Mouse (Mus musculus): Measurements from ENCODE around the gene Trim69. TPM values are rescaled to one million over a fixed set of nuclear protein-coding genes. Genes with fewer than 3 reads are reported as not detected.

Trim69 gene
- polyA plus RNA-seq, 3 experiments from 2014 or later: 0.26 to 0.33 TPM; not detected in 1

DNA sequence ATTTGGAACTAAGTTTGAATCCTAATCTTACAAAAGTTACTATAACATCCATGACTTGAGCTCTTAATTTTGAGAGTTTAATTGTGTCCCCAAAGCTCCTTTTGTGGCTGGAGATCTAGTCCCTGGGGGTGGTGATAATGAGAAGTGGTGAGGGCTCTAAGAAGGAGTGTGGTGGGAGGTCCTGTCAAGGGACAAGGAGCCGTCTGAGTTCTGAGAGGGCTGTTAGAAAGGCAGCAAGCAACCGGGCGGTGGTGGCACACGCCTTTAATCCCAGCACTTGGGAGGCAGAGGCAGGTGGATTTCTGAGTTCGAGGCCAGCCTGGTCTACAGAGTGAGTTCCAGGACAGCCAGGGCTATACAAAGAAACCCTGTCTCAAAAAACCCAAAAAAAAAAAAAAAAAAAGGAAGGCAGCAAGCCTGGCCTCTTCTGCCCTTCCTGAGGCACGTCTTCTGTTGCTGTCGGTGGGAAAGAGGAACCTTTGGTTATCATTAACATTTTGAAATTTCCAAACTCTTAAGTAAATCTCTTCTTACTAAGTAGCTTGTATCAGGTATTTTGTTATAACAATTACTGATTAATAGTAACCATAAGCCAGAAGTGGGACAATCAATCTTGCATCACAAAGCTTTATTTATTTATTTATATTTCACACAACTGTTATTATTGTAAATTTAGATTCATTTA is 6.7 kb upstream of the Trim69 start:
- no peak for ATAC-seq

DNA sequence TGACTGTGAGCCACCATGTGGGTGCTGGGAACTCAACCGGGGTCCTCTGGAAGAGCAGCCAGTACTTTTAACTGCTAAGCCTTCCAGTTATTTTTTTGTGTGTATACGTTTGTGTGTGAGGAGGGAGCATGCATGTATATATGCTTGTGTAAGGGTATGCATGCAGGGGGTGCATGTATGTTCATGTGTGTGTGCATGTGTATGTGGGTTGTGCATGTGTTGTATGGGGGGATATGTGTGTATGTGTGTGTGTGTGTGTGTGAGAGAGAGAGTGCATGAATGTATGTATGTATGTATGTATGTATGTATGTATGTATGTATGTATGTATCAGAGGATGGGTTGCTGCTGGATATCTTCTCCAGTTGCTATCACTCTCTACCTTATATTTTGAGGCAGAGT is 6.0 kb upstream of the Trim69 start:
- ATAC-seq: no peak

DNA sequence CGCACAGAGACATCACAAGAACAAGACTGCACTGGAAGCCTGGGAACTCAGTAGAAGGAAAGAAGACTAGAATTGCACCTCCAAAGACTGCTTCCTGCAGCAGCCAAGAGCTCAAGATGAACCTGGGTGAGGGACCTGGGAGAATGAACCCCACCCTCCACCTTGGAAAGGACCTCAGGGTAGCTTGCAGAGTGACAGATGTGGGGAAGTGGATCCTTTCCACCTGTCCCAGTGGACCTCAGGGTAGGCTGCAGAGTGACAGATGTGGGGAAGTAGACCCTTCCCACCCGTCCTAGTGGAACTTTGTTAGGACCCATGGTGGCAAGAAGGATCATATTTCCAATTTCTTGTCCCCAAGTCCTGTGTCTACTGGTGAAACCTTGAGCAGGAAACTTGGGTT is 5.2 kb upstream of the Trim69 start:
- ATAC-seq: peak; percentile 4

DNA sequence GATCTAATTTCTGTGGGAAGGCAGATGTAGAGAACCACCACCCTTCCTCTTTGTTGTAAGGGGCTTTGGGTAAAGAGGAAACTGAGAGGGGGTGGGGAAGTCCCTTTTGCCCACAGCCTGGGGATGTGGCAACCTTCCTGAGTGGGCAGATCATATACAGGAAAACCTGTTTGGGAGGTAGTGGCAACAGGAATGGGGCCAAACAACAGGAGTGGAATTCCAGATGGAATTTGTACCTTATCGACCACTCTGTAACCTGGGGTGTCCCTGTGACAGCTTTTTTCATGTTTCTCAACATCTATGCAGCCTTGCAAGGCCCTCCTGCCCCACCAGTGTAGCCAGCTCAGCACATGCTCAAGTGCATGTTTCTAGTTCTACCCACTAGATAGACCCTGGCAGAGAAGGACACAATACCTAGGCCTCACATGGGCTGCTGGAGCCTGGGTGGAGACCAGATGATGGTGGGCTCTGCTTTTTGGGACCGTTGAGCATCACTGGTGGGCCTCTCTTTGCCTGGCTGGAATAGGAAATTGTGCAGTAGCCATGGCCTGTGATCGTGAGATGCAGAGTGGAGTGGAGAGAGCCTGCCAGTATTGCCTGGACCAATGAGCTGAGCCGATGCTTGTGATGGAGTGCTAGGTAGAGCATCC is 4.3 kb upstream of the Trim69 start:
- peak; percentile 20 for ATAC-seq

DNA sequence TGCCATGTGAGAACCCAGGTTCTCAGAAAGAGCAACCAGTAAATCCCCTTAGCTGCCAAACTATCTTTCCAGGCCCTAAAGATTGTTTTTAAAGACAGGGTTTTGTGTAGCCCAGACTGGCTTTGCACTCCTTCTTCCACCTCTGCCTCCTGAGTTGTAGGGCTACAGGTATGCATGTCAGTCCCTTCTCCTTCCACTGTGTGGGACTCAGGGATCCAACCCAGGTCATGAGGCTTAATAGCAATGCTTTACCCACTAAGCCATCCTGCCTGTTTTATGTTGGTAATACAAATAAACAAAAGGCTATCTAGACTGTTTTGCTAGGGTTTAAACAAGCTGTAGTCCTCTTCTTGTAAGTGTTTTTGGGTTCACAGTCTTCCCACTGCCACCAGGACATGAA is 2.9 kb upstream of the Trim69 start:
- ATAC-seq: no peak

DNA sequence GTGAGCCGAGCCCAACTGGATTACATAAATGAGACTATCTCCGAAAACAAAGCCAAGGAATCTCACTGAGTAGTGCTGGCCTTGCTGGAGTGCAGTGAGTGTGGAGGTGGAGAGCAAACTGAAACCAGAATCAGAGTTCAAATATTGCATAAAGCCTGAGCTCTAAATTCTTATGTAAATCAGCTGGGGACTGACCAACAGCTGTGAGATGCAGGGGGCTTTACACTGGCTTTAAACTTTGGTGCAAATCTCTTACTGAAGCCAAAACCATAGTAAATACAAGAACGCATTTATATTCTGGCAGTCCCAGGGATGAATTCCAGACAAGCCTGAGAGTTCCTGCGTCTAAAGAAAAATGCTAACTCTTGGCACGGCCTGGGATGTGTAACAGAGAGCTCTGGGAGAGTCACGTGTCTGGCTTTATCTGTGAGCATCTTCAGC is 2.1 kb upstream of the Trim69 start:
- ATAC-seq: no peak

DNA sequence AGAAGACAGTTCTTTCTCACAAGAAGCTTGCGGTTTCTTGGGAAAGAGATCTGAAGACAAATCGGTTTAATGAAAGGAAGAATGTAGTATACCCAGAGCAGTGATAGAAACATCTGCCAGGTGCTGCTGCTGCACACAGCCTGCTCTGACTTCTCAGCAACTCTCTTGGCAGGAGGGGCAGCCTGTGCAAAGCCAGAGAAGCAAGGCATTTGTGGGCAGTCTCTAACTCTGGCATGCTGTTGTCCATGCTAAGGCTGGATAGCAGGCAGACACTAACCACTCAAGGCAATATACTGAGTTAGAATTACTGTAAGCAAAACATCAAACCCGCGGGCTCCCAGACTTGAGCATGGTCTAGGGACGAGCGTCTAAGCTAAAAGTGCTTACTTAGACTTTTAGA is 833 bp upstream of the Trim69 start:
- ATAC-seq: no peak

DNA sequence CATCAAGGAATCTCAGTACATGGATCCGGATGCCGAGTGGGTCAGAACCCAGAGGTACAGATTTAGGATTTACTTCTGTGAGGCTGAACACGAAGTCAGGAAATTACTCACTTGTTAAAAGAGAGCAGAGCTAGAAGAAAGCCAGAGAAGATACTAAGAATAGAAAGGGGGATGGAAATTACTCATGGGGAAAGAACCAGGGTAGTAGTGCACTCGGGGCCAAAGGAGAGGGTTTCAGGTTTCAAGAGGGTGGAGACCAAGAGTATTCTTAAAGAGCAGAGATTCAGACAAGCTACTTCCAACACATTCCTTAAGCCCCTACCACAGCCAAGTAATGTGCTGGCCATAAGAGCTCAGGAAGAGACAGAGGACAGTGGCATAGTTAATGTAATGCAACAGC is 1.0 kb downstream of the Trim69 start:
- peak; percentile 21 for ATAC-seq

DNA sequence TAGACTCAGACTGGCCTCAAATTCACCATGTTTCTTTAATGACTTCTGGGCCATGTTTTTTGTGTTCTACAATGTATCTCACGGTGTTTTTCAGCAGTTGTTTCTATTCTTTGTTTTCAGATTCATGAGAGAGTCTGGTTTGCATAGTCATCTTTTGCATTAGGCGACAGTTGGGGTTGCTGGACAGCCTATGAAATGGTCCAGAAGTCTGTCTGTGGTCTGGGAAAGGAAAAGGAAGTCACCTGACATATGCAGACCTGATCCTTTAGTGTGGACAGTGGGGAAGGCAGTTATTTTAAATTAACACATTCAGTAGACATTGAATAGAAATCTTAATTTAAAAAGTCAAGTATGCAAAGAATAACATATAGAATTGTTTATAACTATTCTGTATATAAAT is 2.0 kb downstream of the Trim69 start:
- no peak for ATAC-seq

DNA sequence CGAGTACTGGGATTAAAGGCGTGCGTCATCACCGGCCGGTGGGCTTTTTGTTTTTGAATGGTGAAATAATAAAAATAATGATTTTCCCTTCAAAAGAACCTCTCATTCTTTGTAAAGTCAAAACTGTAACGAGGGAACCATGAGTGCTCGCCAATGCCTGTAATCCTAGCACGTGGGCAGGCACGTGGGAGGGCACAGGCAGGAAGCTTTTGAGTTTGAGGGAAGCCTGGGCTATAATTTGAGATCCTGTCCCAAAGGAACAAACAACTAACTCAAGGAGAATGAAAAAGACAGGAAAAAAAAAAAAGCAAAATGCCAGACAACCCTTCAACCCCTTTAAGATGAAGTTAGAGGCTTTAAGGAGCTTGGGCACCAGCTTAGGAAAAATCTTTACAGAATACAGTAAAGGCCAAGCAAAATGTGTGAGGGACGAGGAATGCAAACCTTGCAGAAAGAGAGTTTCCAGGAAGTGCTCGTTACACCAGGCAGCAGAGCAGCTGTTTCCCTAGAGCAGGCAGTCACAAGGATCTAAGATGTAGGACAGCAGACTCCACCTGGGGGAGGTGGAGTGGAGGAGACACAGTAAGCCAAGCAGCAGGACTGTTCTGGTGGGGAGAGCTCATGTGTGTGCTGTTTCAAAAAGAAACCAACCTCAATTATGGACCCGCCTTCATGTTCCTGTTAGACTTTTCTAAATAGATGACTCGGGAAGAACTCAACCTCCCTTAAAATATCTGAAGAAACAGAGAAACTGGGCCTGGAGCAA is 3.1 kb downstream of the Trim69 start:
- ATAC-seq: peak; percentile 33

DNA sequence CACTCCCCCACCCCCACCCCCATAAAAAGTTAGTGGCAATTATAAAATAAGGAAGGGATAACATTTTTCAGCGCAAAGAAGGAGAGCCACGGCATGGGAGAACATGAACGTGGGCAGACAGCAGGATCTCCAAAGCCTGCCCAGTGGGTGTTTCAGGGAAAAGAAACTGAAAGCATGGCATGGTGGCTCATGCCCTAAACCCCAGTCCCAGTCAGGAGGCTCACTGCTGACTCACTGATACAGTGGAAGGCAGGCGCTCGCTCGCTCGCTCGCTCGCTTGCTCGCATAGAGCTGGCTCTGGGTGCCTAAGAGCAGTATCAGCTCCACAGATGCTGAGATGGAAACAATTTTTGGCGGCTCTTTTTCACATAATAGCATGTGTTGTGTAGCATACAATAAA is 3.8 kb downstream of the Trim69 start:
- peak; percentile 87 for ATAC-seq

DNA sequence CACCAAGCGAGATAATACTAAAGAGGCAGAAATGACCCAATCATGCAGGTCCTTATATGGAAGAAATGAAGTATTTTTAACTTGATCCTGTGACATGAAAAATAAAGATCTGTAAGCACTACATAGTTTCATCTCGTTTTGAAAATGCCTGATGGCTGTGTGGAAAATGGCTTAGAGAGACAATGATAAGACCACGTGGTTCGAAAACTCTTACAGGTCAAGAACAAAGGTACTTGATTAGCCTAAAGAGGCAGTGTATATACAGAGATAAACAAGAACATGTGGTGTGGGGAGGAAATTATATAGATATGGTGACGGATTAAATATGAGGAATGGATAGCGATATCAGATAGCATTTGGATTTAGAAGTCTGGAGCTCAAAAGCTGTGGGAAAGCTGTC is 10.8 kb downstream of the Trim69 start:
- no peak for ATAC-seq

DNA sequence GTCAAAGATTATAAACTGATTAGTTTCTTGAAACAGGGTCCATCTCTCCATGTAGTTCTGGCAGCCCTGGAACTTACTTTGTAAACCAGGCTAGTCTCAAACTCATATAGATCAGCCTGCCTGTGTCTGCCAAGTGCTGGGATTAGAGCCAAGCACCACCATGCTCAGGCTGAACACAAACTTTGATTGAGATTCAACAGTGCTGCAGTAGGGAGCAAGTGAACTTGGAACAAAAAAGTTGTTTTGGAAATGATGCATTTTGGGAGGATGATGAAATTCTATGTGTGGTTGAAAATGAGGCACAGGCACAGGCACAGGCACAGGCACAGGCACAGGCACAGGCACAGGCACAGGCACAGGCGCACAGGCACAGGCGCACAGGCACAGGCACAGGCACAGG is 11.7 kb downstream of the Trim69 start:
- no peak for ATAC-seq

DNA sequence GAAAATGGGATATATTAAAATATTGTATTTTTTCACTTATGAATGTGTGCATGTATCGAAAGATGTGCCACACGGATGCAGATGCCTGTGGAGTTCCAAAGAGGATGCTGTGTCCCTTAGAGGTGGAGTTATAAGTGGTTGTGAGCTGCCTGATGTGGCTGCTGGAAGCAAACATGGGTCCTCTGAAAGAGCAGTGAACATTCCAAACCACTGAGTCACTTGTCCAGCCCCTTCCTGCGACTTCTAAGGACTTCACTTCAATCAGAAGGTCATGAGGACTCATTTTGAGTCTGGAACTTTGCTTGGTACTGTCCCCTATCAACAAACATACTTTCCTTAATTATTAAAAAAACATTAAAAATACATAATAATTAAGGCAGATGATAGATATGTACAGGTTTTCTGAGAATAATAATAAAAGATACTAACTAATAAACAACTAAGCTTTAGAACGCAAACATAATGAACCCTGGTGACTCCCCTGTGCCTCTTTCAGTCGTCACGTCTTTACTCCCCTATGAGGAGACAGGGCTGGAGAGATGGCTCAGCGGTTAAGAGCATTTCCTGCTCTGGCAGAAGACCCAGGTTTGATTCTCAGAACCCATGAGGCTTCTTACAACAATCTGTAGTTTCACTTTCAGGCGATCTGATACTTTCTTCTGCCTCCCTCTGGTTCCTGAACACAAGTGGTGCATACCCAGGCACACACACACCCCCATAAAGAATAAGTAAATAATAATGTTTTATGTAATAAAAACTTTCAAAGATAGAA is 19.7 kb downstream of the Trim69 start:
- peak; percentile 100 for ATAC-seq

DNA sequence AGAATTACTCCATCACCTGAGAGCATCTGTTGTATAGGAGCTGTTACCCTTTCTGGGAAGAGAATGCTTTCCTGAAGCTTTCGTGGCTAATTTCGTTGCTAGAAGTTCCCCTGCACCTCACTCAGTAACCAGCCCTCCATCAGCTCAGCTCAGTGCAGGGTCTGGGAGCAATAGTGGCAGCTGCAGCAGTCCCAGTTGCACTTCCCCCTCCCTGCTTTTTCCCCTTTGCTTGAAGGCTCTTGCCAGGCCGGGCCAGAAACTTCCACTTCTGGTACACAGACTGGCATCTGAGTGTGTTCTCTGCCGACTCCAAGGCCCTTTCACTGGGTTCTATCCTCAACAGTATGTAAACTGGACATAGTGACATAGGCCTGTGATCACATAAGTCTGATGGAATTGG is 24.6 kb downstream of the Trim69 start:
- no peak for ATAC-seq

DNA sequence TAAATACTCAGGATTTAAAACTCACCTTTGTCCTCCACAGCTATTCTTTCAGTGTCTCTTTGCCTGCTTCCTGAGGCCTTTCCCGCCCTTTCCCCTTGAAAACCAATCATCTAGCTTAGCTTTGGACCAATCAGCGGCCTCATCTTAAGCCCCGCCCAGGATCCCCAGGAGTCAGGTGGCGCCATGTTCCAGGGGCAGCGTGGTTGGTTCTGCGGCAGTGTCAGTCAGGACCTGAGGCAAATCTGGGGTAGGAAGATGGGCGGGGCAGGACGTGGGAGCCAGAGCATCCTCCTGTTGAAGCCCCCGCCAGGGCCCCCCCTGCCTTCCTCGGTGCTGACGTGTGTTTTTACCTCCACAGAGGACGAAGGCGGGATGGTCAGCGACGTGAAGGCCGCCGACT is 25.6 kb downstream of the Trim69 start, which contains the start of the genes Patl2 and Terb2:
Gene Patl2, minus strand, starts transcription at position 84 of the 400 bp plus-strand sequence.
Gene Terb2, plus strand, starts transcription at position 167 of the 400 bp plus-strand sequence.
- ATAC-seq: no peak

DNA sequence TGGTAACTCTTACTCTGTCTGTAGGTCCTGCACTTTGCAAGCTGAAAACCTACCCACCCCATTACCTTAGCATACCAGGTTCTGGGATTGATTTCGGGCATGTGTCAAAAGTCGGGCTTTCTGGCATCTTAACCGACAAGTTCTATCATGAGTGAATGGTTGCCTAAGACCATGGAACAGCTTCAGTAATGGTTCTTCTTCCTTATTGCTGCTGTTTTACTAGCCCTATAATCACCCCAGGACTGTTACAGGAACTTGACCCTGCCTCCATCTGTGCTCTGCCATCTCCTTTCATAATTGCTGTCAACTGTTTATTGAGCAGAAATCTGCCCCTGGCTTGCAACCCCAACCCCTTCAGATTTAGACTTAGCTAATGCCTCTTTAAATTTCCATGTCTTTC is 26.3 kb downstream of the Trim69 start:
- no peak for ATAC-seq

DNA sequence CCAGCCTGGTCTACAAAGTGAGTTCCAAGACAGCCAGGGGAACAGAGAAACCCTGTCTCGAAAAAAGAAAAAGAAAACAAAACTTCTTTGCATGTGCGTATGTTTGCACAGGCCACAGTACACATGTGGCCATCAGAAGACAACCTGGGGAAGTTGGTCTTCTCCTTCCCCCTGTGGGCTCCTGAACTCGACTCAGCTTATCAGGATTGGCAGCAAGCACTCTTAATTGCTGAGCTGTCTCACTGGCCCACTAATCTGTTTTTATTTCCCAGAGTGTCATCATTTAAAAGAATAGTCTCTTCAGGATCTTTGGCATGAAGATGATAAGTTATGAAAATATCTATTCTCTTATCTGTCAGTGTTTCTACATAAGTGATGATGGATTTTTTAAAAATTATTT is 31.3 kb downstream of the Trim69 start:
- ATAC-seq: no peak

DNA sequence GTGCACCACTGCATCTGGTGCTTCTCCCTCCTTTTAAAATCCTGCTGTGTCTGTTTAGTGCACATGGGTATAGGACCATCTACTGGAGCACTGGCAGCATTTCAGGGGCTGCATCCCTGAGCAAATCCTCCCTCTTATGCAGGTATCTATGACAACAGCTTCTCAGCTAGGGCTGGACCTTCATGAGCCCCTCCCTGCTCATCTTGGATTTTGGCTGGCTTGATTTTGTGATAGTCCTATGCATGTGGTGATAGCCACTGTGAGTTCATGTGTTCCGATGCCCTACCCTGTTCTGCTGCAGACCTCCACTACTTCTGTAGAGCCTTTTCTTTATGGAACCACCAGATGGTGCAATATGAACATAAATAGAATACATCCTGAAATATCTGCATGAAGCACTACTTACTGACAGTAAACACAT is 34.0 kb downstream of the Trim69 start:
- peak; percentile 64 for ATAC-seq

DNA sequence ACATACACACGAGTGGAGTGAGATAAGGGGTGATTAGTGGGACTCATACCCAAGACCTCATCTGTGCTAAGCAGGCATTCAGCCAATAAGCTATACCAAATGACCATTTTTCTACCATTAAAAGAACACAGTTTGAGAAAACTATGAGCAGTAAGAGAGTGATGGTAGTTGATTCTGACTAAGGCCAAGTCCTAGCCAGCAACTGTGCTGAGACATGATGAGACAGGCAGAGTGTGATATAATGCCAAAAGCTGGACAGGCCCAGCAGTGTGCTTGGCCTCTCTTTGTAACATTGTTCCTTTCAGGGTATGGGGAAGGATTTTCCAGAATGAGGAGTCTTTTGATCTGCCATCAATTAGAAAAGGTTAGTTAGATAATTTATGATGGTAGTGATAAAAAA is 41.0 kb downstream of the Trim69 start:
- no peak for ATAC-seq

DNA sequence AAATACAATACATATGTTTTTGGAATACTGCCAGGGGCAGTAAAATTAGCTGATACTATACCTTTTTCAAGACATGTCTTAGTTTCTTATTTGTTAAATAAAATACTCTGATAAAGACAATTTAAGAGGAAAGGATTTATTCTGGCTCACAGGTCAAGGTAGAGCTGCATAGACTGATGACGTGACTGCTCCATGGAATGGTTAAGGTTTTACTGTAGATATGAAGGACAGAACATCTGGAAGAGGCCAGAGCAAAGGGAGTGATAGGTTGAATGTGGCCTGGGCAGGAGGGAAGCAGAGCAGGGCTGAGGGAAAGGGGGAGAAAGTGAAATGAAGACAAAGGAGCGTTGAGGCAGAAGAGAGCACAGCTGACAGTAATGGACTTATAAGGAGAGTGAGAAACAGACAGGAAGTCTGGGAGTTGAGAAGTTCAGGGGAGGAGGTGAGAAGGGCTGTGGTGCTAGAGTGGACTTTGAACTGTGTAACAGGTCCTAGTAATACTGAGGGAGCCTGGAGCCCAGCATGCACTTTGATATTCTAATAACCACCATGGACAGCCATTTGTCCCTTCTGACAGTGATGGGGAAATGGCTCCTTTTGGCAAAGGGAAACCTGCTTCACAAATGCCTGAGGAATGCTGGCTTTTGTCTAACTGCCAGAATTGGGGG is 46.1 kb downstream of the Trim69 start:
- ATAC-seq: no peak

DNA sequence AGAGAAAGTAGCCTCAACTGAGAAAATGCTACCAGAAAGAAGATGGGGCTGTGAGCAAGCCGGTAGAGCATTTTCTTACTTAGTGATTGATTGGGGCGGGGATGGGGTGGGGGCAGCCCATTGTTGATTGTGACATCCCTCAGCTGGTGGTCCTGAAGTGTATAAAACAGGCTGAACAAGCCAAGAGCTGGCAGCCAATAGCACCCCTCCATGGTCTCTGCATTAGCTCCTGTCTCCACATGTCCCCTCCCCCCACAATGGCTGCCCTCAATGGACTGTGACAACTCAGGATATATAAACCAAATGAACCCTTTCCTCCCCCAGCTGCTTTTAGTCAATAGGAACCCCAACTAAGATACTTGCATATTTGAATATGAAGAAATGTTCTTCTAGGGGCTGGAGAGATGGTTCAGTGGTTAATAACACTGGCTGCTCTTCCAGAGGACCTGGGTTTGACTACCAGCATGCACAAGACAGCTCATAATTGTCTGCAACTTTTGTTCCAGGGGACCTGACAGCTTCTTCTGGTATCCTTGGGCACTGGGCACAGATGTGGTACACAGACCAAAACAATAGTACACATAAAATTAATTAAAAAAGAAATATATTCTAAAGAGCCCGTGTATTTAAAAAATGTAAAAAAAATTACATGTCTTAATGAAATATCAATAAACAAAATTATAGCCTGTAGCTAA is 50.2 kb downstream of the Trim69 start:
- ATAC-seq: no peak
